Mouse (Mus musculus) natural killer cell, adult 2 months (primary cell): ENCODE results near the gene Shc3.

ENCODE experiments used
- DNase-seq, 2 experiments: peaks; one replicate each; pipeline ENCODE4 v3.0.0; 2022; ENCODE audit warnings: low spot score in 2 of 2

Gene Shc3

GRCm38 (mm10) chr13:51417796-51418195 is 151.4 kb downstream of the Shc3 start:
- DNase-seq, result no peak

DNA sequence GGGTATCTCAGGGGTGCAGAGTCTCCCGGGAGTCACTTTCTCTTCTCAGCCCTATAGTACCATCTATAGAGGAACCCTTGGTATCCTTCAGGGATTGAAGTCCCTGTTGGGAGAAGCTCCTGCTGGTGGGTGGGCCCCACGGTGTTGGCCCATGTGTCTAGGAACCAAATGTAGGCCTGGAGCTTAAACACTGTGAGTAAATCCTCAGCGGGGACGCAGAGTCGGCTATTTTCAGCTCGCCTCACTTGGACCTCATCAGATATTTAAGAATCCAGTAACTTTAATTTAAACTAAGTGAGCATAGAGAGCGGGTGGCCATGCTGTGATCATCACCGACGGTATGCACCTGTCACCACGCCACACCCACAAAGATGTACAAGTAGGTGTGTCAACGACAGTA is 152.5 kb downstream of the Shc3 start:
- no peak for DNase-seq

DNA sequence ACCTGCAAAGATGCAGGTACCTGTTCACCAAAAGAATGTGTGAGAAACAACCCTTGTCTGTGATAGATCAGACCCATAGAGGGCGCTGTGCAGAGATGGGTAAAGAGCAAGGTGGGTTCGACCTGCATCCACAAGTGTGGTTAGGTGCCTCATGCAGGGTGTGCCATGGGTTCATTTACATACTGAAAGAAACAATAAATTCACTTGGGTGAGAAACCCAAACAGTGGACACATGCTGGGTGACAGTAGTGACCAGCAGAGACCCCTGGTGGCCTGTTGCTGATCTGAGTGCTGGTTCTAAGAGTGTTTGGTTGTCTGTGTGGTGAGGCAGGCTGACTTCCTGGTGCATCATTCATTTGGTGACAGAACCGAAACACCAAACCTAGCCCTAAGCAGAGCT is 155.8 kb downstream of the Shc3 start:
- DNase-seq, result peak in 1 of 2 experiments; percentile 54

DNA sequence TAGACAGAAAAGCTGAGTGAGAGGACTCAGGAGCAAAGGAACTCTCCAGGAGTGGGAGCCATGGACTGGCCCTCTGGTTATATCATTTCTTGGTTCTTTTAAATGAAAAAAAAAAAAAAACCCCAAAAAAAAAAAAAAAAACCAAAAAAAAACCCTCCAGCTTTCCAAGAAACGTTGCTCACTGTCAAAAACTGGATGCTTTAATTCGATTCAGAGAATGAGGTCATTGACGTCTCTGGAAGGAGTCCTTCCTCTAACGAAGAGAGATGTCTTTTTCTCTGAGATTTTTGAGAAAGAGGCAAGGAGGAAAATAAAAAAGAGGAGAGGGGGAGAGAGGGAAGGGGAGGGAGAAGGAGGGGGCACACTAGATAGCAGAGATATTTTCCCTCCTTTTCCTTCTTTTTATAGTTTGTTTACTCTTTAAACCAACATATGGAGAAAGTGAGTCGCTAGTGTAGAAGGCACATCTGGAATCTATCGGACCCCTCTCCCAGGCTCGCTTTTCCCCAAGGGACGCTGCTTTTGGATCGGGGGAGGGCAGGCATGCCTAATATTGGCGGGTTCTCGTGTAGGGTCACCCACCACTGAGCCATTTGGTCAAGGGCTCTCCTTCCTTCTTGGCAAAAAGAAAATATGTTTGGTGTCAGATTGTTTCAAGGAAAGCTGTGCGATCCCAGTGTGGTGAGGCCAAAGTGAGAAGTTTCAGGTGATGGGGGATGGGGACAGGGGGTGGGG is 157.4 kb downstream of the Shc3 start:
- DNase-seq, result no peak

DNA sequence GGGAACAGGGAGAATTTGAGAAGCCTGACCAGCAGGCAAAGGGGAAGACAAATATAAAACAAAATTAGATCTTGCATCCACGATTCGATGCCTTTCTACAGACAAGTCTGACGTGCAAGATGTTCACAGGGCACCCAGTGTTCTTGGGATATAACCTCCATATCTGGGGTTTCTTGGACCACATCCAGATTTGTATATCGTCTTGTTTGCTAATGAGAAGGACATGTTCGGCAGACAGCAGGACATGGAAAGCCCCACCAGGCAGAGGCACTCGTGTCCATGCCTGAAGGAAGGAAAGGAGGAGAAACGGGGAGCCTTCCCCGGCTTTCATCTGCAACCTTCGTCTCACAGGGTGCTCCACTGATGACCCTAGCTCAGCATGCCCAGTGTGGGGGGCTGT is 158.0 kb downstream of the Shc3 start:
- DNase-seq, result no peak

- DNase-seq, result no peak
These were observed 159.2 kb downstream of the Shc3 start for GRCm38 (mm10) chr13:51409936-51410481.

DNA sequence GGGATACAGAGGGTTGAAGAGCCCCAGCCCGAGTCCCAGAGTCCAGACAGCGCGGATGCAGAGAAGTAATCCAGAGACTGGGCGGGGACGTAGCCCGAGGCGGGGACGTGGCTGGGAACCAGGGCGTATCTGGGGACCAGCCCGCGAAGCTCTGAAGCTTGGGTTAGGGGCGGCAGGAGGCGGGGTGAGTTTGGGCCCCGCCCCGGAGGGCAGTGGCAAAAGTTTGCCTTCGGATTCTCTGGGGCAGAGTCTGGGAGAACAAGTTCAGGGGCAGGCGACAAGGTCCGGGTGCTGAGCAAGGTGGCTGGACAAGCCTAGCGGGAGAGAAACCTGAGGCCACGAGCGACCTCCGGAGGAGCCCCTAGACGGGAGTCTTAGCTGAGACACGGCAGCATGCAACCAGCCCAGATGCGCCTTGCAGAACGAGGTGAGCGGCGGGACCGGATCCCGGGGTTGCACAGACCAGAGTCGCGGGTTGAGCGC is 160.7 kb downstream of the Shc3 start, which contains the start of gene S1pr3:
Gene S1pr3 (plus strand): TSS at position 121 of the 483 bp plus-strand sequence.
- no peak for DNase-seq

DNA sequence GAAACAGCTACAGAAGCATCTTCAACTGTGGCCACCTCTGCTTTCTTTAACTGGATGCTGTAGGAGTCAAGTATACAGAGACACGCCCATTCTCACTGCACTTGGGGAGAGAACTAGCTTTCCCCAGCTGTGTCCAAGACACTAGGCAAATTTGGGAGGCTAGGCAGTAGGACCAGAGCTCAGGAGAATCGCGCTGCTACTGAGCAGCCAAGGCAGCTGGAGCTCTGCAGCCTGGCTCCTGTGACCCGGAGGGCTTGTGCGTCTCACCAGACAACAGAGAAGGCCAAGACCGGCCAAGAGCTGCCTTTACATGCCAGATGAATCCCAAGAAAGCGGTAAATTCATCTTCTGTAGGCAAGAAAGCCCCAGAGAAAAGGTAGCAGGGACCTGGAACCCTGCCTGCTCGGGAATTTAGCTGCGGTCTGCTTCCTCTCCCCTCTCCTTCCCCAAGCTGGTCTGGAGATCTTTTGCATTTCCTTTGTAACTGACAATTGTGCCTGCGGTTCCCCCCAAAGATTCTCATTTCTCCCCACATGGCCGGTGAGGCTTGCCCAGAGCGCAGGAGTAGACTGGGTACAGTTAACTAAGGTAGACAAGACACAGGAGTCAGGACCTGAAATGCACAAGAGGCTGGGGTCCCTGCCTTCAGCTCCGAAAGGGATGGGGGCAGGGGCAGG is 161.5 kb downstream of the Shc3 start:
- DNase-seq, result no peak

GRCm38 (mm10) chr13:51405731-51406320 is 163.4 kb downstream of the Shc3 start:
- DNase-seq, result peak; percentile 15 to 26

- no peak for DNase-seq
These were observed 164.7 kb downstream of the Shc3 start for GRCm38 (mm10) chr13:51404566-51404965.

DNA sequence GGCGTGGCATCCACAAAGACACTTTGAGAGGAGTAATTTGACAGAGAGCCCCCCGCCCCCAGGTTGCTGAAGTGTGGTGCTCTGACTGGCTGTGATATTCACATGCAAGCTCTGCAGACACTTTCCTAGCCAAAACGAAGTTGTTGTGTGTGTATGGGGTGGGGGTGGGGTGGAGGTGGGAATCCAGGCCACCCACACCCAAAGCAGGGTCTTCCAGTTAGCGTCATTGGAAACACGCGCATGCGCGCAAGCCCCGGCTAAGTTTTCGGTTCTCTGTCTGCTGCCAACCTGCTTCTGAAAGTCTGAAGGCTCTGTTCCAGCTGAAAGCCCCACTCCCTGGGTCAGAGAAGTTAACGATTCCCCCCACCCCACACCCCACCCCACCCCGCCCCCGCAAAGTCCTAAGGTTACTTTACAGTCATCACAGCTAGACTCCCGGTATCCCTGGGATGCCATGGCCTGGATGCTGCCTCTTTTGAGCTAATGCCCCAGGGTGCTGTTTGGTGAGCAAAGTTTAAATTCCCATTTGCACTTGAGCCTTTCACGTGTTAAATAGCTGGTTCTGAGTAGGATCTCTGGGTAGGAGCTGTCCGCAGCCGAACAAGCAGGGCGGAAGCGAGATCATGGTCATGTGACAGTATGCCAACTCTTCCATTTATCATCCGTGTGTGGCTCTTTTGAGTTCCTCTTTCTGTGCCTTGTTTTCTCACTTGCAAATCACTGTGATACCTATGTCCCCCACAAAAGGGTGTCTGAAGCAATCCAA is 168.3 kb downstream of the Shc3 start:
- DNase-seq, result peak in 1 of 2 experiments; percentile 61

- DNase-seq, result peak in 1 of 2 experiments; percentile 41
These were observed 169.0 kb downstream of the Shc3 start for GRCm38 (mm10) chr13:51400186-51400719.

DNA sequence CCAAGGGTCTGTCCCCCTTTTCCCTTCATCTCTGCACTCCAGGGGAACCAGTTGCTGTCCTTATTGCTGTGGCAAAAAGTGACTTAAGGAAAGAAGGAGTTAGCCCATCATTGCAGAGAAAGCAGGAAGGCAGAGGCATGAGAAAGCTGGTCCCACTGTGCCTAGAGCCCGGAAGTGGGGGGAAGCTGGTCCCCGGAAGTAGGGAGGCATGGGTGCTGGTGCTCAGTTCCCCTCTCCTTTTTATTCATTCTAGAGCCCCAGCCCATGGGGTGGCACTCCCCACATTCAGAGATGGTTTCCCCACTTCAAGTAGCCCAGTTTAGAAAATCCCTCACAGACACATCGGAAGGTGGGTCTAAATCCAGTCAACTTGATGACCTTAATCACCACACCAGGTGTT is 169.7 kb downstream of the Shc3 start:
- no peak for DNase-seq

GRCm38 (mm10) chr13:51397861-51398260 is 171.4 kb downstream of the Shc3 start:
- peak in 1 of 2 experiments; percentile 35 for DNase-seq

DNA sequence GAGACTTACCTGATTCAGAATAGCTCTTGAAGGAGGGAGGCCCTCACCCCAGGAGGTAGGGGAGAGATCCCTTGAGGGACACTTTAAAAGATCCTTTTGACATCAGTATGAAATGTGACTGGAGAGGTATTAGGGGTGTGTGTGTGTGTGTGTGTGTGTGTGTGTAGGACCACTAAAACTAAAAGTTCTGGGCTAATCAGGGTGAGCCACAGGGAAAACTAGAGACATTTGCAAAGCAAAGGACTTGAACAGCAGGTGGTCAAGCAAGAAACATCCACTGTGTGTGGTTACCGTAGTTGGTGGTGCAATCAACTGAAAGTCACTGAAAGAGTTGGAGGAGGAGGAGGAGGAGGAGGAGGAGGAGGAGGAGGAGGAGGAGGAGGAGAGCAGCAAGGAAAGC is 177.0 kb downstream of the Shc3 start:
- no peak for DNase-seq

- DNase-seq, result no peak
These were observed 177.8 kb downstream of the Shc3 start for GRCm38 (mm10) chr13:51391359-51391916.

DNA sequence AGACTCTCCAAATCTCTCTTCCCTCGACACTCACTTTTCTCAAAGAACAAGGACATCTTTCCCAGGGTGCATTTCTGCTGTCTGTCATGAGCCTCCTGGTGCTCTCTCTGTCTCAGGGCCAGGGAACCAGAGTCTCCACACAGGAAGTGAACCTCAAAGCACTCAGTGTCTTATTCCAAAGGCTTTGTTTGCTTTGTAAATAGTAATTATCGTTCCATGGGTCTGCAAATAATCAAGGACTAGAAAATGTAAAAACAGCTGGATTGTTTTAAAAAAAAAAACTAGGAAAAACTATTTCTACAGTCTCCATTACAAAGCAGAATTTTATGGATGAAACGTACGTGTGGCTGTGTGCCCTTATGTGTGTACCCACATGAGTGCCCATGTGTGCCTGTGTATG is 178.8 kb downstream of the Shc3 start:
- no peak for DNase-seq

- no peak for DNase-seq
These were observed 181.3 kb downstream of the Shc3 start for GRCm38 (mm10) chr13:51387908-51388307.

DNA sequence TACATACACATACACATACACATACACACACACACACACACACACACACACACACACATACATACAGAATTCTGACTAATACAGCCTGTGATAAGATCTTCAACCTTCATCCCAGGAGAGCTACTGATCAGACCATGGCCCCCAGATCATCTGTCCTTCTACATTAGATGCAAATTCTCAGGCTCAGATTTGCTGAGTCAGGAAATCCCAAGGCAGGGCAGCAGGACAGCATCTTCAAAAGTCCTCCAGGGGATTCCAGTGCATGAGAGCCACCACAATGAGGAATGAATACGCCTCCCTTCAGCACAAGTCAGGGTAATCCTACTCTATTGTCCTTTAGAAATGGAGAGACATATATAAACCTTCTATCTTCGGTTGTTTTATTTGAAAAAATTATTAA is 184.3 kb downstream of the Shc3 start:
- no peak for DNase-seq

DNA sequence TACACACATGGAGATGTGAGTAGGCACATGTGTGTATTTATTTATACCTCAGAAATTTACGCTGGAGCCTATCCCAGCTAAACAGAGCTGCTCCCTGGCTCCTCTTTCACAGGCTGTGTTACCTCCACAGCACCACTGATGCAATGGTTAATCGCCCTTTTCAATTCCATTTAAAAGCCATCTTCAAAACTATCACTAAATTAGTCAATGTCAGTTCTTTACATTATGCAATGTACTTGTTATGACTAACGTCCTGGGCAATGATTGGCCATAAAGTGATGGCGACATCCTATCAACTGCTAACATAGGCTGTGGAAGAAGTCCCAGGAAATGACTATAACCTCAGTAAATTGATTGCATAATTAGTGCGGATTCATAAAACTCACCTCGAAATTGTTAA is 187.7 kb downstream of the Shc3 start:
- DNase-seq, result no peak
